Mouse (Mus musculus): ENCODE results near the gene Ccz1. TPM values are rescaled to one million over a fixed set of nuclear protein-coding genes. Genes with fewer than 3 reads are reported as not detected.

Gene Ccz1
- total RNA-seq, 2 experiments from 2014 or later, result 30.4 to 30.5 TPM

GRCm38 (mm10) chr5:143948361-143948760, 66.3 kb downstream of the Ccz1 start:
- DNase-seq, result no peak
- intact Hi-C loops (cut with DNase I), result no loop called here

GRCm38 (mm10) chr5:143943231-143944125, 71.2 kb downstream of the Ccz1 start:
- intact Hi-C loops (cut with DNase I), result no loop called here

GRCm38 (mm10) chr5:143941588-143941987, 73.1 kb downstream of the Ccz1 start:
- no peak for DNase-seq
- intact Hi-C loops (cut with DNase I), result no loop called here

More at GRCm38 (mm10) chr5:143943231-143944125, 71.2 kb downstream of the Ccz1 start:
- DNase-seq, result no peak

Other genes with a start within 250 kb of the Ccz1 start
- gene Eif2ak1, start 197.1 kb downstream of the Ccz1 start, total RNA-seq (2021), result 10 to 100 TPM; 18.6 to 20.4 TPM
- not detected for gene Ankrd61, start 117.2 kb downstream of the Ccz1 start, total RNA-seq (2021)
- 10 to 100 TPM; 34.1 to 38.5 TPM for gene Aimp2, start 105.0 kb downstream of the Ccz1 start, total RNA-seq (2021)
- 1 to 10 TPM; 3.6 to 4.1 TPM for gene Pms2, start 104.9 kb downstream of the Ccz1 start, total RNA-seq (2021)
- gene Gm42421, start 86.7 kb downstream of the Ccz1 start, total RNA-seq (2021), result not detected
- under 1 TPM; 0.11 to 0.19 TPM for gene Rsph10b, start 81.8 kb downstream of the Ccz1 start, total RNA-seq (2021)
- gene Ocm, start 11.8 kb upstream of the Ccz1 start, total RNA-seq (2021), result not detected
- 10 to 100 TPM; 26.0 to 27.2 TPM for gene Lmtk2, start 85.6 kb upstream of the Ccz1 start, total RNA-seq (2021)
- gene Bhlha15, start 175.4 kb upstream of the Ccz1 start, total RNA-seq (2021), result not detected
- gene Tecpr1, start 208.7 kb upstream of the Ccz1 start, total RNA-seq (2021), result 10 to 100 TPM; 27.0 to 31.8 TPM
- gene Bri3, start 229.6 kb upstream of the Ccz1 start, total RNA-seq (2021), result 100 to 1,000 TPM; 129 to 137 TPM

Measured in heart, postnatal 36 days (tissue).